Mouse (Mus musculus): ENCODE data around the gene Tdrd7. TPM values are rescaled to one million over a fixed set of nuclear protein-coding genes. Genes with fewer than 3 reads are reported as not detected.

Gene Tdrd7
- total and polyA plus RNA-seq, 3 experiments: 6.2 to 12.6 (median 11.2) TPM

GRCm38 (mm10) chr4:46068573-46068972 is 103.4 kb downstream of the Tdrd7 start:
- 53% methylated on average over 1 of the region's 1 CpGs for WGBS
- Histone ChIP-seq H3K4me1 (ENCODE audit: control insufficient read depth, insufficient read depth, low read length) (peaks cover 15% of the 10 kb centered on the region), H3K79me2 (replicated peaks; ENCODE audit: control insufficient read depth, insufficient read depth, low read length) (peaks cover 1% of the 10 kb centered on the region; the same call in 1 of the 2 replicates), H3K27ac (peak overlapping the region; percentile 39), H3K9ac (ENCODE audit: low read depth, low read length) (no peak overlapping the region), H3K36me3 (ENCODE audit: control insufficient read depth, insufficient read depth, low read length) (peaks cover 3% of the 10 kb centered on the region; the same call in 1 of the 2 replicates), H3K27me3 (ENCODE audit: control insufficient read depth, insufficient read depth, low read length) (no peaks in the 10 kb centered on the region), H3K4me3 (no peak overlapping the region)
- no peak for DNase-seq
- intact Hi-C loops (cut with DNase I): no loop called here
- no peak for TF ChIP-seq POLR2A (IDR thresholded peaks at IDR 0.05; ENCODE audit: insufficient read depth, low read depth, low read length)
- no peak for TF ChIP-seq EP300 (IDR thresholded peaks at IDR 0.05; ENCODE audit: insufficient read depth, low read depth, low read length)
- no peak for TF ChIP-seq CTCF (IDR thresholded peaks at IDR 0.05)

GRCm38 (mm10) chr4:46069851-46070482 is 104.8 kb downstream of the Tdrd7 start:
- Histone ChIP-seq H3K9ac (ENCODE audit: low read depth, low read length) (no peak overlapping the region), H3K4me3 (no peak overlapping the region), H3K79me2 (replicated peaks; ENCODE audit: control insufficient read depth, insufficient read depth, low read length) (peaks cover 1% of the 10 kb centered on the region; the same call in 1 of the 2 replicates), H3K36me3 (ENCODE audit: control insufficient read depth, insufficient read depth, low read length) (peaks cover 3% of the 10 kb centered on the region), H3K4me1 (ENCODE audit: control insufficient read depth, insufficient read depth, low read length) (peaks cover 12% of the 10 kb centered on the region), H3K27ac (no peak overlapping the region), H3K27me3 (ENCODE audit: control insufficient read depth, insufficient read depth, low read length) (no peaks in the 10 kb centered on the region)
- intact Hi-C loops (cut with DNase I): no loop called here
- TF ChIP-seq CTCF (IDR thresholded peaks at IDR 0.05) (no peak), EP300 (IDR thresholded peaks at IDR 0.05; ENCODE audit: insufficient read depth, low read depth, low read length) (no peak), POLR2A (IDR thresholded peaks at IDR 0.05; ENCODE audit: insufficient read depth, low read depth, low read length) (no peak)
- WGBS: 78% methylated on average over 6 of the region's 6 CpGs
- no peak for DNase-seq

GRCm38 (mm10) chr4:46072631-46073030 is 107.5 kb downstream of the Tdrd7 start:
- peaks cover 6% of the 10 kb centered on the region for H3K36me3 ChIP-seq (ENCODE audit: control insufficient read depth, insufficient read depth, low read length)

GRCm38 (mm10) chr4:46073736-46074135 is 108.6 kb downstream of the Tdrd7 start:
- Histone ChIP-seq H3K4me3 (no peak overlapping the region), H3K9ac (ENCODE audit: low read depth, low read length) (no peak overlapping the region), H3K79me2 (replicated peaks; ENCODE audit: control insufficient read depth, insufficient read depth, low read length) (0 out of 2 replicates have a peak, but pooled peaks cover 1% of the 10 kb centered on the region), H3K27me3 (ENCODE audit: control insufficient read depth, insufficient read depth, low read length) (no peaks in the 10 kb centered on the region), H3K4me1 (ENCODE audit: control insufficient read depth, insufficient read depth, low read length) (peaks cover 9% of the 10 kb centered on the region), H3K36me3 (ENCODE audit: control insufficient read depth, insufficient read depth, low read length) (peaks cover 6% of the 10 kb centered on the region), H3K27ac (peak overlapping the region; percentile 45; the same call in 1 of the 2 replicates)
- 28% methylated on average over 4 of the region's 4 CpGs for WGBS
- peak; percentile 56 to 66 for DNase-seq
- TF ChIP-seq EP300 (IDR thresholded peaks at IDR 0.05; ENCODE audit: insufficient read depth, low read depth, low read length): peak; percentile 67; the same call in 1 of the 2 replicates
- no peak for TF ChIP-seq CTCF (IDR thresholded peaks at IDR 0.05)
- 0 out of 2 replicates have a peak, but pooled peaks have one; percentile 14 for TF ChIP-seq POLR2A (IDR thresholded peaks at IDR 0.05; ENCODE audit: insufficient read depth, low read depth, low read length)
- intact Hi-C loops (cut with DNase I): no loop called here

More at GRCm38 (mm10) chr4:46072631-46073030, 107.5 kb downstream of the Tdrd7 start:
- no peak for TF ChIP-seq EP300 (IDR thresholded peaks at IDR 0.05; ENCODE audit: insufficient read depth, low read depth, low read length)
- no peak for TF ChIP-seq POLR2A (IDR thresholded peaks at IDR 0.05; ENCODE audit: insufficient read depth, low read depth, low read length)
- TF ChIP-seq CTCF (IDR thresholded peaks at IDR 0.05): no peak
- Histone ChIP-seq H3K27ac (peak overlapping the region; percentile 45), H3K9ac (ENCODE audit: low read depth, low read length) (no peak overlapping the region), H3K4me1 (ENCODE audit: control insufficient read depth, insufficient read depth, low read length) (peaks cover 10% of the 10 kb centered on the region), H3K4me3 (no peak overlapping the region), H3K27me3 (ENCODE audit: control insufficient read depth, insufficient read depth, low read length) (no peaks in the 10 kb centered on the region), H3K79me2 (replicated peaks; ENCODE audit: control insufficient read depth, insufficient read depth, low read length) (0 out of 2 replicates have a peak, but pooled peaks cover 1% of the 10 kb centered on the region)
- DNase-seq: no peak
- 58% methylated on average over 6 of the region's 6 CpGs for WGBS
- intact Hi-C loops (cut with DNase I): no loop called here

- intact Hi-C loops (cut with DNase I): no loop called here
- Histone ChIP-seq H3K4me1 (ENCODE audit: control insufficient read depth, insufficient read depth, low read length) (peaks cover 9% of the 10 kb centered on the region), H3K4me3 (no peak overlapping the region), H3K27ac (peak overlapping the region; percentile 51; the same call in 1 of the 2 replicates), H3K36me3 (ENCODE audit: control insufficient read depth, insufficient read depth, low read length) (peaks cover 6% of the 10 kb centered on the region), H3K79me2 (replicated peaks; ENCODE audit: control insufficient read depth, insufficient read depth, low read length) (0 out of 2 replicates have a peak, but pooled peaks cover 1% of the 10 kb centered on the region), H3K9ac (ENCODE audit: low read depth, low read length) (no peak overlapping the region), H3K27me3 (ENCODE audit: control insufficient read depth, insufficient read depth, low read length) (no peaks in the 10 kb centered on the region)
- TF ChIP-seq POLR2A (IDR thresholded peaks at IDR 0.05; ENCODE audit: insufficient read depth, low read depth, low read length) (no peak), EP300 (IDR thresholded peaks at IDR 0.05; ENCODE audit: insufficient read depth, low read depth, low read length) (no peak), CTCF (IDR thresholded peaks at IDR 0.05) (no peak)
- DNase-seq: no peak
- 85% methylated on average over 3 of the region's 3 CpGs for WGBS
These were observed 110.5 kb downstream of the Tdrd7 start for GRCm38 (mm10) chr4:46075664-46076063.

GRCm38 (mm10) chr4:46076892-46077291 is 111.8 kb downstream of the Tdrd7 start:
- Histone ChIP-seq H3K79me2 (replicated peaks; ENCODE audit: control insufficient read depth, insufficient read depth, low read length) (no peaks in the 10 kb centered on the region), H3K27ac (peak overlapping the region; percentile 51), H3K9ac (ENCODE audit: low read depth, low read length) (no peak overlapping the region), H3K27me3 (ENCODE audit: control insufficient read depth, insufficient read depth, low read length) (no peaks in the 10 kb centered on the region), H3K36me3 (ENCODE audit: control insufficient read depth, insufficient read depth, low read length) (peaks cover 8% of the 10 kb centered on the region), H3K4me3 (no peak overlapping the region), H3K4me1 (ENCODE audit: control insufficient read depth, insufficient read depth, low read length) (peaks cover 11% of the 10 kb centered on the region)
- DNase-seq: peak in 1 of 2 experiments; percentile 26
- intact Hi-C loops (cut with DNase I): no loop called here
- TF ChIP-seq POLR2A (IDR thresholded peaks at IDR 0.05; ENCODE audit: insufficient read depth, low read depth, low read length) (no peak), EP300 (IDR thresholded peaks at IDR 0.05; ENCODE audit: insufficient read depth, low read depth, low read length) (no peak), CTCF (IDR thresholded peaks at IDR 0.05) (no peak)
- 12% methylated on average over 2 of the region's 2 CpGs for WGBS

Measured in heart, adult 2 months (tissue).